Mouse (Mus musculus): ENCODE data around the gene Rgs7. TPM values are rescaled to one million over a fixed set of nuclear protein-coding genes. Genes with fewer than 3 reads are reported as not detected.

Rgs7 gene
- polyA plus RNA-seq, 1 experiment, result 0.07 TPM

DNA sequence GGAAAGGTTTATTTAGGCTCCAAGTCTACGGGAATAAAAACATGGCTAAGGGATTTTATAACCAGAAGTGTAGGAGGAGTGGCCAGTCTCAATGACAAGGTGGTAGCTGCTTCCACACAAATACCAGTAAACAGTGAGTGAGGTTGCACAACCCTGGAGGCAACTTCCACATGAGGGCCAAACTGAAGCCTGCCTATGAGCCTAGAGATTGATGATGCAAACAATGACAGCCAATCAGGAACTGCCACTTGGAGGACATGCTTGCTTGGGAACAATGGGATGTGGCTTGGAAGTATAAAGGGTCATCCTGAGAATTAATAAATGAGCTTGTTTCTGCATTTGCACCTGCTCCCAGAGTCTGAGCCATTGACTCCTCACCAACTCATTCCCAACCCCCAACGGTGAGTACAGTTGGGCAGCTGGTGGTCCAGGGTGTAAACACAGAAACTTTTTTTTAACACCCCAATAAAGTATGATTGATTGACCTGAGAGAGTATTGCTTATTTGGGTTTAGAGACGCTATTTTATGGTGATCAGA is 162.3 kb downstream of the Rgs7 start:
- Histone ChIP-seq H3K36me3 (ENCODE audit: control insufficient read depth, insufficient read depth) (no peaks in the 10 kb centered on the region), H3ac (ENCODE audit: control insufficient read depth, insufficient read length, low read depth) (no peak overlapping the region), H3K79me3 (ENCODE audit: low read depth) (no peaks in the 10 kb centered on the region), H3K4me3 (ENCODE audit: insufficient read depth, poor library complexity, severe bottlenecking) (no peak overlapping the region), H3K27me3 (ENCODE audit: control insufficient read depth, insufficient read depth, insufficient read length) (no peaks in the 10 kb centered on the region), H3K79me2 (ENCODE audit: control insufficient read depth, insufficient read depth) (no peaks in the 10 kb centered on the region)
- TF ChIP-seq USF1 (IDR thresholded peaks at IDR 0.05; ENCODE audit: low read depth), result no peak
- no peak for TF ChIP-seq CTCF (IDR thresholded peaks at IDR 0.05; ENCODE audit: control insufficient read depth, insufficient read depth, insufficient read length)
- no peak for TF ChIP-seq CEBPB (IDR thresholded peaks at IDR 0.05; ENCODE audit: low read depth)
- TF ChIP-seq FOSL1 (IDR thresholded peaks at IDR 0.05; ENCODE audit: insufficient read depth, low read length, poor library complexity, severe bottlenecking), result no peak
- TF ChIP-seq MYOG (IDR thresholded peaks at IDR 0.05; ENCODE audit: control insufficient read depth, extremely low read depth, insufficient read length), result no peak
- TF ChIP-seq MAX (IDR thresholded peaks at IDR 0.05), result no peak
- TF ChIP-seq MYOD1 (IDR thresholded peaks at IDR 0.05; ENCODE audit: control insufficient read depth, insufficient read length, low read depth), result no peak

DNA sequence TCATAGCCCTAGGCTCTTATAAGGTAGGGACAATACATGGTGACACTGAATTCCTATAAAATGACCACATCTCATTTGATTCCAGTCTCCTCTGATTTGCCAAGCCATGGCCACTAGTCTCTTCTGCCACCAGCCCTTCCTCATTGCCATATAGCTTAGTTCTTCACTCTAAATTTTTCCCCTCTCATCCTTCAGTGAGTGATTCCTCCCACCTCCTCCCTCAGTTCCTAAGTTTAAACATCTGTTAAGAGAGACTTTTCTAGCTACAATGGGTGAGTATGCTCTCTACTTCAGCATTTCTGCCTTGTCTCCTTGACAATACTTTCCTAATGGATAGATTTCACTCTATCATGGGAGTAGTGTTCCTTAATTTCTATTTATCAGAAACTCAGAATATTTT is 169.5 kb downstream of the Rgs7 start:
- Histone ChIP-seq H3ac (ENCODE audit: control insufficient read depth, insufficient read length, low read depth) (no peak overlapping the region), H3K4me3 (ENCODE audit: insufficient read depth, poor library complexity, severe bottlenecking) (no peak overlapping the region), H3K36me3 (ENCODE audit: control insufficient read depth, insufficient read depth) (no peaks in the 10 kb centered on the region), H3K79me3 (ENCODE audit: low read depth) (no peaks in the 10 kb centered on the region), H3K79me2 (ENCODE audit: control insufficient read depth, insufficient read depth) (no peaks in the 10 kb centered on the region), H3K27me3 (ENCODE audit: control insufficient read depth, insufficient read depth, insufficient read length) (no peaks in the 10 kb centered on the region)
- TF ChIP-seq MYOG (IDR thresholded peaks at IDR 0.05; ENCODE audit: control insufficient read depth, extremely low read depth, insufficient read length), result no peak

DNA sequence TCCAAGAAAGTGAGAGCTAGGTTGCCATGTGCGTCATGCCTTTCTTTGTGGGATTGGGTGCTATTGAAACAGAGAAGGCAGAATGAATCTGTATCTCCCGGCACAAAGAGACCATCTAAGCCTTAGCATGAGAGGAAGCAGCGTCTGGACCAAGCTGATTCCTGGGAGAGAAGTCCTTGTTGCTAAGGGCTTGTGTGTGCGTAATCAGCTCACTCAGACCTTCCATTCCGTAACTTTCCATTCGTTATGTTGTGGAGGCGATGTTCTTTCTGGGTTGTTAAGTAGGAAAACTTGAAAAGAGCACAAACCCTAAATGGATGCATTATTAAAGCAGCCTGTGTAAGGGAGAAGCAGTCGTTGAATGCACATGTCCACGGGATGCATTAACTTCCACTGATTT is 173.1 kb downstream of the Rgs7 start:
- H3ac ChIP-seq (ENCODE audit: control insufficient read depth, insufficient read length, low read depth), result no peak overlapping the region
- no peaks in the 10 kb centered on the region for H3K79me3 ChIP-seq (ENCODE audit: low read depth)
- H3K79me2 ChIP-seq (ENCODE audit: control insufficient read depth, insufficient read depth), result no peaks in the 10 kb centered on the region
- TF ChIP-seq FOSL1 (IDR thresholded peaks at IDR 0.05; ENCODE audit: insufficient read depth, low read length, poor library complexity, severe bottlenecking) (no peak), CEBPB (IDR thresholded peaks at IDR 0.05; ENCODE audit: low read depth) (no peak), USF1 (IDR thresholded peaks at IDR 0.05; ENCODE audit: low read depth) (no peak), MAX (IDR thresholded peaks at IDR 0.05) (no peak), MYOG (IDR thresholded peaks at IDR 0.05; ENCODE audit: control insufficient read depth, extremely low read depth, insufficient read length) (no peak), MYOD1 (IDR thresholded peaks at IDR 0.05; ENCODE audit: control insufficient read depth, insufficient read length, low read depth) (no peak), CTCF (IDR thresholded peaks at IDR 0.05; ENCODE audit: control insufficient read depth, insufficient read depth, insufficient read length) (no peak)
- H3K4me3 ChIP-seq (ENCODE audit: insufficient read depth, poor library complexity, severe bottlenecking), result no peak overlapping the region
- no peaks in the 10 kb centered on the region for H3K27me3 ChIP-seq (ENCODE audit: control insufficient read depth, insufficient read depth, insufficient read length)
- H3K36me3 ChIP-seq (ENCODE audit: control insufficient read depth, insufficient read depth), result no peaks in the 10 kb centered on the region

DNA sequence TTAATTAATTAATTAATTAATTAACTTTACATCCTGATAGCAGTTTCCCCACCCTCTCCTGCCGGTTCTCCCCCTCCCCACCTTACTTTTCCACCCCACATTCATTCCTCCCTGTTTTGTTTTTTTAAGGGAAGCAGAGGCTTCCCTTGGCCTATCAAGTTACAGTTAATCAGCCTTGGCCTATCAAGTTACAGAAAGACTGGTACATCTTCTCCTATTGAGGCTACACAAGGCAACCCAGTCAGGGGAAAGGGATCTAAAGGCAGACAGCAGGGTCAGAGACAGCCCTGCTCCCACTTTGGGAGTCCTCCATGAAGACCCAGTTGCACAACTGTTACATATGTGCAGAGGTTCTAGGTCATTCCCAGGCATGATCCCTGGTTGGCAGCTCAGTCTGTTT is 175.0 kb downstream of the Rgs7 start:
- no peaks in the 10 kb centered on the region for H3K36me3 ChIP-seq (ENCODE audit: control insufficient read depth, insufficient read depth)
- TF ChIP-seq USF1 (IDR thresholded peaks at IDR 0.05; ENCODE audit: low read depth) (no peak), CEBPB (IDR thresholded peaks at IDR 0.05; ENCODE audit: low read depth) (no peak), MYOD1 (IDR thresholded peaks at IDR 0.05; ENCODE audit: control insufficient read depth, insufficient read length, low read depth) (no peak), FOSL1 (IDR thresholded peaks at IDR 0.05; ENCODE audit: insufficient read depth, low read length, poor library complexity, severe bottlenecking) (no peak), MYOG (IDR thresholded peaks at IDR 0.05; ENCODE audit: control insufficient read depth, extremely low read depth, insufficient read length) (no peak), CTCF (IDR thresholded peaks at IDR 0.05; ENCODE audit: control insufficient read depth, insufficient read depth, insufficient read length) (no peak), MAX (IDR thresholded peaks at IDR 0.05) (no peak)
- H3K4me3 ChIP-seq (ENCODE audit: insufficient read depth, poor library complexity, severe bottlenecking), result no peak overlapping the region
- H3K79me2 ChIP-seq (ENCODE audit: control insufficient read depth, insufficient read depth), result no peaks in the 10 kb centered on the region
- H3K27me3 ChIP-seq (ENCODE audit: control insufficient read depth, insufficient read depth, insufficient read length), result no peaks in the 10 kb centered on the region
- H3ac ChIP-seq (ENCODE audit: control insufficient read depth, insufficient read length, low read depth), result no peak overlapping the region
- H3K79me3 ChIP-seq (ENCODE audit: low read depth), result no peaks in the 10 kb centered on the region

DNA sequence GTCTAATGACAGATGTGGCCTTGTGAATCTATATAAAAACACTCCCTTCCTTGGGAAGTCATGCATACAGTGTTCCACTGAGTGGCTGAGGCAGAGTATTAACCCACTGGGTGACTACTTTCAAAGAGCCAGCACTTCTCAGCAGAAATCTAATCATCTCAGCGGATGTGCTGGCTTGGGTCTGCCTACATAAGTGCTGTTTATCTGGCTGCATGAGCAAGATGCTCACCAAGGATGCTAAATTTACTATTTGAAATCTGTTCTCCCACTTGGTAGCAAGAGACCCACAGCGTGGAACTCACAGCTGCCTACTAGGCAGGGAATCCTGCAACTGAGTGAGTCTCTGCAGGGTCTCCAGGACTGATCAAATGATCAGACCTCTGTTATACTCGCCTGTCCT is 184.7 kb downstream of the Rgs7 start:
- Histone ChIP-seq H3K4me3 (ENCODE audit: insufficient read depth, poor library complexity, severe bottlenecking) (no peak overlapping the region), H3K79me2 (ENCODE audit: control insufficient read depth, insufficient read depth) (no peaks in the 10 kb centered on the region), H3ac (ENCODE audit: control insufficient read depth, insufficient read length, low read depth) (no peak overlapping the region), H3K27me3 (ENCODE audit: control insufficient read depth, insufficient read depth, insufficient read length) (no peaks in the 10 kb centered on the region), H3K79me3 (ENCODE audit: low read depth) (no peaks in the 10 kb centered on the region), H3K36me3 (ENCODE audit: control insufficient read depth, insufficient read depth) (no peaks in the 10 kb centered on the region)
- TF ChIP-seq MAX (IDR thresholded peaks at IDR 0.05) (no peak), MYOG (IDR thresholded peaks at IDR 0.05; ENCODE audit: control insufficient read depth, extremely low read depth, insufficient read length) (no peak), FOSL1 (IDR thresholded peaks at IDR 0.05; ENCODE audit: insufficient read depth, low read length, poor library complexity, severe bottlenecking) (no peak), CEBPB (IDR thresholded peaks at IDR 0.05; ENCODE audit: low read depth) (no peak), MYOD1 (IDR thresholded peaks at IDR 0.05; ENCODE audit: control insufficient read depth, insufficient read length, low read depth) (no peak)

DNA sequence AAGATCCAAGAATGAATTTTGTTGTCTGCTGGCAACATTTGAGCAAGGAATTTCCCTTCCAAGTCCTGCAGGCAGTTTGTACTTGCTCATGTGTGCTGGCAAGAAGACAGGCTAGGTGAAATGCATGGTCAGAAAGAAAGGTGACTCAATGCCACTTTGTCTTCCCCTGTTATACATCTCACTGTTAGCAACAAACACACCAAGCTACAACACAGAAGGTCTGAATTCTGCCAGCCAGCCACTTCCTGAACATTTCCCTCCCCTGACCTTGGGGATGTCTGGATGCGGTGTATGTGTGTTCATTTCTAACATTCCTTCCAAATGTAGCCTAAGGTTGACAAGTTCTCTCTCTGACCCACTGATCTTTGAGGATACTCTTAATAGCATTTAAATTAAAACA is 191.4 kb downstream of the Rgs7 start:
- H3K27me3 ChIP-seq (ENCODE audit: control insufficient read depth, insufficient read depth, insufficient read length), result no peaks in the 10 kb centered on the region

More for the DNA sequence above, 191.4 kb downstream of the Rgs7 start:
- no peak for TF ChIP-seq CTCF (IDR thresholded peaks at IDR 0.05; ENCODE audit: control insufficient read depth, insufficient read depth, insufficient read length)
- Histone ChIP-seq H3ac (ENCODE audit: control insufficient read depth, insufficient read length, low read depth) (no peak overlapping the region), H3K4me3 (ENCODE audit: insufficient read depth, poor library complexity, severe bottlenecking) (no peak overlapping the region), H3K79me2 (ENCODE audit: control insufficient read depth, insufficient read depth) (no peaks in the 10 kb centered on the region), H3K79me3 (ENCODE audit: low read depth) (no peaks in the 10 kb centered on the region), H3K36me3 (ENCODE audit: control insufficient read depth, insufficient read depth) (no peaks in the 10 kb centered on the region)

Data from C2C12 (cell line).